Mouse (Mus musculus) kidney, embryonic 16.5 days (tissue): ENCODE measurements around the gene Mobp. TPM values are rescaled to one million over a fixed set of nuclear protein-coding genes. Genes with fewer than 3 reads are reported as not detected.

Experiments used
- ATAC-seq: fragments of 200-750 bp; cut with Nextera tagmentation; 2 replicates; pipeline ENCODE4 v1.8.0; 2017; ENCODE audit warnings: moderate TSS enrichment; ENCODE audit not compliant: low FRiP score, low TSS enrichment
- H3K27ac ChIP-seq: fragments of 300-500 bp; sonication (generic); 2 replicates; pipeline ENCODE4 v1.5.1; 2014; ENCODE audit warnings: low read length
- H3K27me3 ChIP-seq: fragments of 300-500 bp; sonication (generic); 2 replicates; pipeline ENCODE4 v1.6.1; 2014; ENCODE audit warnings: low read length, control low read depth, mixed read lengths; ENCODE audit not compliant: insufficient read depth
- H3K36me3 ChIP-seq: fragments of 300-500 bp; sonication (generic); 2 replicates; pipeline ENCODE4 v1.6.1; 2014; ENCODE audit warnings: low read length, control low read depth, mixed read lengths; ENCODE audit not compliant: insufficient read depth
- H3K4me1 ChIP-seq: fragments of 300-500 bp; sonication (generic); 2 replicates; pipeline ENCODE4 v1.6.1; 2014; ENCODE audit warnings: low read length, control low read depth, mixed read lengths; ENCODE audit not compliant: insufficient read depth
- H3K4me2 ChIP-seq: fragments of 300-500 bp; sonication (generic); replicated peaks from 2 replicates; pipeline ENCODE4 v1.6.1; 2014; ENCODE audit warnings: low read depth, low read length
- H3K4me3 ChIP-seq: fragments of 300-500 bp; sonication (generic); 2 replicates; pipeline ENCODE4 v1.5.1; 2014; ENCODE audit warnings: mild to moderate bottlenecking, low read length
- H3K9ac ChIP-seq: fragments of 300-500 bp; sonication (generic); replicated peaks from 2 replicates; pipeline ENCODE4 v1.6.1; 2014; ENCODE audit warnings: low read length
- H3K9me3 ChIP-seq: fragments of 300-500 bp; sonication (generic); 2 replicates; pipeline ENCODE4 v1.6.1; 2016; ENCODE audit warnings: low read length, control low read depth
- WGBS: fragments of 180-500 bp; shearing (Covaris S2); extraction: QIAGEN DNeasy Blood & Tissue Kit; methylation state at CpG from one replicate; pipeline ENCODE4 v1.1.7; 2014; 5-methylcytosine and 5-hydroxymethylcytosine counted together
- polyA plus RNA-seq: library from polyadenylated mRNA; unstranded; fragments of >200 nt; fragmentation: Nextera tagmentation; extraction: Ambion mirVana; gene quantifications from 2 replicates; pipeline ENCODE4 v1.2.1, GENCODE M21; 2015

Gene Mobp
- polyA plus RNA-seq, 1 experiment from 2014 or later: not detected

DNA sequence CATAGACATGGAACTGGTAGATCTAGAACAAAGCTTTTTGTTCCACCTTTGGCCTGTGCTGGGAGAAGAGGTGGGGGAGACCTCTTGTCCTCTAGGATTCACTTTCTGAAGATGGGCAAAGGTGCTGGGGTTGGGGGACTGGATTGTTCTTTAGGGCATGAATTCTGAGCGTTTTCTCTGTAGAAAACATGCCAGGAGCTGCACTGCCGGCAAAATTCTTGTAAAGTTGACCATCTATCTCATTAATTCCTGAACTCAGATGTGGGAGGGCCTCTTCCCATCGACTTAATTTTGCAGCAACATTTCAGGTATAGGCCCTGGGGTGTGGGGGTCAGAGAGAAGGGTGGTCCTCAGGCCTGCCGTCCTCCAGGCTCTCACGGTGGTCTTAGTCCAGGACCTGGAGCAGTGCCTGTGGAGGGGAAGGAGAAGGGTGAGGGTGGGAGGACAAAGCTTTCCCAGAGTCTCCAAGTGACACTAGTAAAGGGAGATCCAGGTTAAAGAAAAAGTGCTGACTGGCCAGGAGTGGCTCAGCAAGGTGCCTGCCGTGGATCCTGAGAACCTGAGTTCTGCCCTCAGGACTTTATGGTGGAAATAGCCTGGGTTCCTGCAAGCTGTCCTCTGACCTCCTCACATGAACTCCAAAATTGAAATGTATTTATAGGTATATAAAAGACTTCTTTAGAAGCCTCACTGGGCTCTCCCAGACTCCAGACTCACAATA is 15.6 kb upstream of the Mobp start:
- Histone ChIP-seq H3K27me3 (no peaks in the 10 kb centered on the region), H3K9ac (no peak overlapping the region), H3K9me3 (no peaks in the 10 kb centered on the region), H3K27ac (no peak overlapping the region), H3K36me3 (peaks cover 40% of the 10 kb centered on the region), H3K4me3 (no peak overlapping the region), H3K4me1 (peaks cover 9% of the 10 kb centered on the region), H3K4me2 (no peak overlapping the region)
- 35% methylated on average over 6 of the region's 6 CpGs for WGBS
- no peak for ATAC-seq

DNA sequence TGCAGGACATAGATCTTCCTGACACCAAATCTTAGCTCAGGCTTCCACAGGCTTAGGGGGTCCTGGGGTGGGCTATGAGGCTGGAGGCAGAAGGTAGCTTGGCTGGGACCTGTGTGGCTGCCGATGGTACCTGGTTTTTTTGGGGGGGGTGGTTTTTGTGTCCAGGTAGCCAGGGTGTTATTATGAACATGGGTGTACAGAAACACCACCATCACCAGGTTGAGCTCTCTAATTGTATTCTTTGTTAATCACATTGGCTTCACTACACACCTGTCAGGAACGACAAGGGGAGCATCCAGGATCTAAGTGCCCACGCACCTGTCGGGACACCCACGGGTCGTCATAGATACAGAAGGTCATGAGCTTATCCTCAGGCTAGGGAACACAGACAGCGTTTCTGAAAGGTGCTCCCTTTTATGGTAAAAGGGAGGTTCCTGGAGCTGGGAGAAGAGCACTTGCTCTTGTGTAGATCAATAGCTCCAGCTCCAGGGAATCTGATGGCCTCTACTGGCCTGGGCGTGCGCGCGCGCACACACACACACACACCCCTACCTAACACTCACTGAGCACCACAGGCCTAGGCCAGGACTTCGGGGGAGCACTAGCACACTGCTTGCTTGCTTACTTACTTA is 14.9 kb upstream of the Mobp start:
- H3K36me3 ChIP-seq: peaks cover 33% of the 10 kb centered on the region
- WGBS: 75% methylated on average over 13 of the region's 13 CpGs
- no peak; the same call in 1 of the 2 replicates for ATAC-seq

DNA sequence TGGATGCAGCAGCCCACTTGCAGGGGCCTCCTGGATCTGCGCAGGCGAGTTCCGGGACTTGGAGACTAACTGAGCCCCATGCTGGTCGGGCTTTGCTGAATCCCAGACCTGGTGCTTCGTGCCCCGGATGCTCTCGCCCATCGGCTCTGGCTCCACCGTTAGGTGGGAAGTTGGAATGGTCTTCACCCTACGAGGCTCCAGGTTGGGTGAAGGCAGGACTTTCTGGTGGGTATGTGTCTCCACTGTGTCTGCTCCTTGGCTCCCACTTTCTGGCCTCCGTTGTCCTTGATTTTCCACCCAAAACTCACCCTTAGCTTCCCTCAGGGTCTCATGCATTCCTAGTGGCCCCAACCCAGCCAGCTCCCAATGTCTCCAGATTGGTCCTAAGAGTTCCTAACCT is 14.1 kb upstream of the Mobp start:
- H3K36me3 ChIP-seq: peaks cover 25% of the 10 kb centered on the region
- no peaks in the 10 kb centered on the region for H3K4me1 ChIP-seq
- no peaks in the 10 kb centered on the region for H3K27me3 ChIP-seq
- no peaks in the 10 kb centered on the region for H3K9me3 ChIP-seq
- 90% methylated on average over 11 of the region's 11 CpGs for WGBS
- no peak overlapping the region for H3K4me2 ChIP-seq
- ATAC-seq: no peak
- no peak overlapping the region for H3K27ac ChIP-seq
- no peak overlapping the region for H3K9ac ChIP-seq
- H3K4me3 ChIP-seq: no peak overlapping the region

More for the DNA sequence above, 14.9 kb upstream of the Mobp start:
- Histone ChIP-seq H3K9me3 (no peaks in the 10 kb centered on the region), H3K4me1 (peaks cover 2% of the 10 kb centered on the region), H3K9ac (no peak overlapping the region), H3K4me2 (no peak overlapping the region), H3K4me3 (no peak overlapping the region), H3K27me3 (no peaks in the 10 kb centered on the region), H3K27ac (no peak overlapping the region)

DNA sequence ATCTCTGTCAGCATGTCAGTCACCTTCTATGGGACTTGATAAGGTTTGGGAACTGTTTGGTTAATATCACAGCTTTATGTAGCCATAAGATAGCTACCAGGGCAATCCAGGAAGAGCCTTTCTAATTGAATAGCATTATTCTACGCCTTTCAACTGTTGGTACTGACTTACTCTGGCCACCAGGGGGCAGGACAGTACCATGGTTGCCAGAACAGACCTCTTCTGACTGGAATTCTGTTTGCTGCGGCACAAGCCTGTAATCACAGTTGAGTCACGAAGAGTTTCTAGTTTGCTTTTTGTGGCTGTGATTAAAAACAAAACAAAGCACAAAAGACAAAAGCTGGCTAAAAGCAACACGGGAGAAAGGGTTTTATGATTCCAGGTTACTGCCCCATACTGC is 8.9 kb upstream of the Mobp start:
- no peak overlapping the region for H3K27ac ChIP-seq
- H3K4me2 ChIP-seq: no peak overlapping the region
- no peaks in the 10 kb centered on the region for H3K4me1 ChIP-seq
- H3K9ac ChIP-seq: no peak overlapping the region
- no peaks in the 10 kb centered on the region for H3K27me3 ChIP-seq
- no peak for ATAC-seq
- no peak overlapping the region for H3K4me3 ChIP-seq
- H3K9me3 ChIP-seq: no peaks in the 10 kb centered on the region
- no peaks in the 10 kb centered on the region for H3K36me3 ChIP-seq
- WGBS: 9% methylated on average over 4 of the region's 4 CpGs

- no peak overlapping the region for H3K4me2 ChIP-seq
- ATAC-seq: no peak
- 83% methylated on average over 13 of the region's 13 CpGs for WGBS
These were observed 5.0 kb upstream of the Mobp start for GRCm38 (mm10) chr9:120144474-120144873.

DNA sequence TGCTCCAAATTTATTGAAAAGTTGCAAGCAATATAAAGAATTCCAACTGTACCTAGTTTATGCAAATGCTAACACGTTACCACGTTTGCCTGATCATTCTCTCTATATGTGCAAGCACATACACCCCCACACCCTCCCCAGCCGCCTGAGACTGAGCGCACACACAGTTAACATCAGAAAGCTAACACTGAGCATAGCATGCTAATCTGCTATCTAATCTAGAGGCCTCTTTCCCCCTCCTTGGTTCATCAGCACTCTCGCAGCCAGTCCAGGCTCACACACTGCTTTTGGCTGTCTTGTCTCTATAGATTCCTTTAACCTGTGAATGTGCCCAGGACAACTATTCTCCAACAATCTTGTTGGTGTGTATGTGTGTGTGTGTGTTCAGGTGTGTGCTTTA is 1.6 kb downstream of the Mobp start:
- Histone ChIP-seq H3K9ac (no peak overlapping the region), H3K27ac (no peak overlapping the region), H3K4me3 (no peak overlapping the region), H3K27me3 (no peaks in the 10 kb centered on the region), H3K4me1 (no peaks in the 10 kb centered on the region), H3K4me2 (no peak overlapping the region), H3K36me3 (no peaks in the 10 kb centered on the region), H3K9me3 (no peaks in the 10 kb centered on the region)
- no peak for ATAC-seq
- WGBS: 75% methylated on average over 5 of the region's 5 CpGs

More at GRCm38 (mm10) chr9:120144474-120144873, 5.0 kb upstream of the Mobp start:
- Histone ChIP-seq H3K27ac (no peak overlapping the region), H3K4me1 (no peaks in the 10 kb centered on the region), H3K27me3 (no peaks in the 10 kb centered on the region), H3K9ac (no peak overlapping the region), H3K4me3 (no peak overlapping the region), H3K9me3 (no peaks in the 10 kb centered on the region), H3K36me3 (no peaks in the 10 kb centered on the region)

GRCm38 (mm10) chr9:120151906-120152399 is 2.4 kb downstream of the Mobp start:
- H3K4me3 ChIP-seq: no peak overlapping the region
- 80% methylated on average over 12 of the region's 12 CpGs for WGBS
- H3K27ac ChIP-seq: no peak overlapping the region
- H3K4me2 ChIP-seq: no peak overlapping the region
- no peaks in the 10 kb centered on the region for H3K36me3 ChIP-seq
- no peak for ATAC-seq
- H3K9me3 ChIP-seq: no peaks in the 10 kb centered on the region
- H3K9ac ChIP-seq: no peak overlapping the region
- H3K4me1 ChIP-seq: no peaks in the 10 kb centered on the region
- H3K27me3 ChIP-seq: no peaks in the 10 kb centered on the region

DNA sequence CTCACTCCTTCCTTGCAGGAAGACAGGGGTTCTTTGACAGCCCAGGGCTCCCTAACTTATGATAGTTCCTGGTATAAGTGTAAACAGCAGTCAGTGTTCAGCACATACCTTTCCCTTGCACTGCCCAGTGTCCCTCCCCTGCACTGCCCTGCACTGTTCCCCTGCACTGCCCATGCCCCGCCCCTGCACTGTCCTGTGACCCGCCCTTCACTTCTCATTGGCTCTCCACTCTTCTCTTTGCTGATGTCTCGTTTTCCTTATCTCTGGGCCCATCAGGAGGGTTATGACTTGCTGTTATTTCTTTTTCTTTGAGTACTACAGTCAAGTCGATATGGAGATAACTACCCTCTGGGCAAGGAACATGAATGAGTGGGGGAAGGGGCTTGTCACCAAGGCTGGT is 8.5 kb downstream of the Mobp start:
- Histone ChIP-seq H3K4me3 (no peak overlapping the region), H3K27me3 (no peaks in the 10 kb centered on the region), H3K27ac (no peak overlapping the region), H3K9ac (no peak overlapping the region), H3K36me3 (no peaks in the 10 kb centered on the region), H3K9me3 (no peaks in the 10 kb centered on the region), H3K4me2 (no peak overlapping the region), H3K4me1 (no peaks in the 10 kb centered on the region)
- WGBS: 36% methylated on average over 4 of the region's 4 CpGs
- ATAC-seq: peak; percentile 82

DNA sequence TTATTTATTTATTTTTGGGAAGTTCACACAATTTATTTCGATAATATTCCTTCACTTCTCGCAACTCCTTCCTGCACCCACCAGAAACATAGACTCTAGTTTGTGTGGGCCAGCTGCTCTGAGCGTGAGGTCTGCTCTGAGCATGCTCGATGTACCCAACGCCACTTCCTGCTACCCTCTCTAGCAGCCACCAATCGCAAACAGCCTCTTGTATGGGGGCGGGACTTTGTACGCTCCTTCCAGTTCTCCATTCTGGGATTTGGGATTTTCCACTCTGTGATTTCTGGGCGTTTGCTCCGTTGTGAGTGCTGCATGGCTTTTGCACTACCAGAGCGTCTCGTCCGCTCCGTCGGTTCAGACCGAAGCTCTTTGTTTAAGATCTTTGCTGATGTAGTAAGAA is 14.4 kb downstream of the Mobp start:
- Histone ChIP-seq H3K9ac (no peak overlapping the region), H3K4me1 (no peaks in the 10 kb centered on the region), H3K9me3 (no peaks in the 10 kb centered on the region), H3K4me2 (no peak overlapping the region), H3K27me3 (no peaks in the 10 kb centered on the region), H3K36me3 (no peaks in the 10 kb centered on the region), H3K4me3 (no peak overlapping the region), H3K27ac (no peak overlapping the region)
- no peak for ATAC-seq
- WGBS: 86% methylated on average over 16 of the region's 16 CpGs

- Histone ChIP-seq H3K4me3 (no peak overlapping the region), H3K27ac (no peak overlapping the region), H3K4me2 (no peak overlapping the region), H3K9me3 (peaks cover 3% of the 10 kb centered on the region; the same call in 1 of the 2 replicates), H3K27me3 (no peaks in the 10 kb centered on the region), H3K36me3 (no peaks in the 10 kb centered on the region), H3K9ac (no peak overlapping the region), H3K4me1 (no peaks in the 10 kb centered on the region)
- WGBS: 71% methylated on average over 11 of the region's 11 CpGs
- ATAC-seq: no peak
These were observed 18.3 kb downstream of the Mobp start for GRCm38 (mm10) chr9:120167826-120168225.
